Mouse (Mus musculus) C2C12 (cell line): ENCODE results near the gene Slc34a3.
A peak's percentile ranks its signal among the peaks of the same experiment; 100 is the strongest.

Source experiments
- CTCF ChIP-seq: IDR thresholded peaks from one replicate; pipeline ENCODE4 v1.5.1; 2011; ENCODE audit not compliant: control insufficient read depth, insufficient read depth, insufficient read length
- MAX ChIP-seq: IDR thresholded peaks from one replicate; pipeline ENCODE4 v1.6.1; 2011; ENCODE audit warnings: mild to moderate bottlenecking, control low read depth
- MYOD1 ChIP-seq: IDR thresholded peaks from one replicate; pipeline ENCODE4 v1.6.1; 2011; ENCODE audit warnings: low read depth; ENCODE audit not compliant: control insufficient read depth, insufficient read length
- MYOG ChIP-seq: IDR thresholded peaks from one replicate; pipeline ENCODE4 v1.6.1; 2011; ENCODE audit not compliant: control insufficient read depth, insufficient read length; ENCODE audit errors: extremely low read depth
- USF1 ChIP-seq: IDR thresholded peaks from one replicate; pipeline ENCODE4 v1.6.1; 2011; ENCODE audit warnings: low read depth, mild to moderate bottlenecking, control low read depth, moderate library complexity

- TF ChIP-seq CTCF (peak; percentile 58), USF1 (peak; percentile 54), MYOG (no peak), MYOD1 (no peak), MAX (peak; percentile 35)
Observed at GRCm38 (mm10) chr2:25180478-25180903, 53.7 kb downstream of the Slc34a3 start, which contains the start of gene Nrarp.
